In the genomic region with DNA sequence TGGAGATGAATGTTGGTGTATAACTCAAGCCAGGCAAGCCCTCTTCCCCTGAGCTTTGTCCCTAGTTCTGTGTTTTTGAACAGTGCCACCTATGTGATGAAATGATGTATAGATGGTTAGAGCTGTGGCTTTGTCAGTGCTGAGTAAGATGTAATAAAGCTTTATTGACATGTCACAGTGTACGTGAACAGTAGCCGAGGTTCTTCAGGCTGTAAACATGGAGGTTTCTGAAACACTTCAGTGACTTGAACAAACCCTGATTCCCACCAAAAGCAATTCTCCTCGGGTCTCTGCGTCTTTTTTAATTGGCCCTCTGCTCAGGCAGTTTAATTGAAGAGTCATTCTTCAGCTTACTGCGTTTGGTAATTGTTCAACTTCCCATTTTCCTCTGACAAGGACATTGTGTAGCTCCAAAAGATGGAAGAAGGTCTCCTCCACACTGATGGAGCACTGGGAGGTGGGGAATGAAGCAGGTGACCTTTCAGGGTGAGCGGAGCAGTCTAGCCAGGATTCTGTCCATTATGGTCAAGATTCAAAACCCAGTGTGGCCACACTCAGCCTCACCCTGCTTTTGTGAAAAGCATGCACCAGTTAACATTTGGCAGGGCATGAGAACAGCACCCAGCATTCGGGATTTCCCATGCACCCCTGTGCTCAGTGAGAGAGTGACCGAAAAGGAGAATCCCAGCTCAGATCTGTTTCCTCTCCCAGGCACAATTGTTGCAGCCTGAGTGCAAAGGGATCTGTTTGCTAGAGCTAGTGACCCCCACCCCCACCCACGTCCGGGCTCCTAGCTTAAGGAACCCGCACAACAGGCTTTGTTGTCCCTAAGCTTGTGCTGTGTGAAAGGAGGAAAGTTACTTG, we compare ENCODE assay signal across 12 mouse cellular contexts.
DNase-seq lines count a peak whose midpoint lies in the region; ATAC-seq and TF ChIP-seq lines count a peak whose summit lies in the region.
"Had no signal": no experiment of that assay in that cellular context is flagged by ENCODE, and none has a peak within 500 bp of the region (broad histone marks: within the 10 kb centered on the region; RNA-seq: fewer than 3 reads in every experiment).

No protein-coding gene starts in this region.

- ATAC-seq in liver, postnatal 0 days: no peak
- ATAC-seq in liver, embryonic 12.5 days: no peak
- ATAC-seq in forebrain, embryonic 12.5 days (ENCODE audit: low FRiP score): peak; percentile 86
- ATAC-seq in limb, embryonic 13.5 days (ENCODE audit: low FRiP score, low read depth): no peak
- peak; percentile 51; the same call in 1 of the 2 replicates for ATAC-seq in stomach, embryonic 16.5 days (ENCODE audit: insufficient read depth, low FRiP score)
- ATAC-seq: CD4-positive, CD25-positive, alpha-beta regulatory T cell, adult 4 months had no signal

- H3K4me1 ChIP-seq in liver, postnatal 0 days (ENCODE audit: insufficient read depth): peaks cover 6% of the 10 kb centered on the region; the same call in 1 of the 2 replicates
- peaks cover 18% of the 10 kb centered on the region; the same call in 1 of the 2 replicates for H3K4me1 ChIP-seq in liver, embryonic 12.5 days
- H3K4me1 ChIP-seq in forebrain, embryonic 12.5 days: peaks cover 32% of the 10 kb centered on the region
- peaks cover 39% of the 10 kb centered on the region for H3K4me1 ChIP-seq in limb, embryonic 13.5 days
- H3K4me1 ChIP-seq in stomach, embryonic 16.5 days (ENCODE audit: control insufficient read depth, insufficient read depth, low read length): peaks cover 8% of the 10 kb centered on the region; the same call in 1 of the 2 replicates

- 55% methylated on average over 11 of the region's 11 CpGs for WGBS in liver, postnatal 0 days (ENCODE audit: insufficient replicate concordance)
- WGBS in liver, embryonic 12.5 days (ENCODE audit: insufficient replicate concordance): 46% methylated on average over 11 of the region's 11 CpGs
- WGBS in forebrain, embryonic 12.5 days: 9% methylated on average over 11 of the region's 11 CpGs
- WGBS in limb, embryonic 13.5 days: 34% methylated on average over 11 of the region's 11 CpGs
- WGBS in stomach, embryonic 16.5 days: 53% methylated on average over 11 of the region's 11 CpGs

- H3K9ac ChIP-seq in liver, postnatal 0 days (replicated peaks): no peak overlapping the region
- no peak overlapping the region for H3K9ac ChIP-seq in liver, embryonic 12.5 days
- H3K9ac ChIP-seq in forebrain, embryonic 12.5 days: no peak overlapping the region
- H3K9ac ChIP-seq in limb, embryonic 13.5 days: no peak overlapping the region
- H3K9ac ChIP-seq in stomach, embryonic 16.5 days (ENCODE audit: low read length): no peak overlapping the region
- H3K9ac ChIP-seq: lung, embryonic 15.5 days had no signal

- H3K4me3 ChIP-seq in liver, postnatal 0 days (ENCODE audit: low read depth, low read length): no peak overlapping the region
- no peak overlapping the region for H3K4me3 ChIP-seq in liver, embryonic 12.5 days
- no peak overlapping the region for H3K4me3 ChIP-seq in forebrain, embryonic 12.5 days (replicated peaks)
- H3K4me3 ChIP-seq in limb, embryonic 13.5 days: no peak overlapping the region
- H3K4me3 ChIP-seq in stomach, embryonic 16.5 days (replicated peaks; ENCODE audit: low read length): no peak overlapping the region
- H3K4me3 ChIP-seq in layer of hippocampus, adult 2 months: no peak overlapping the region
- H3K4me3 ChIP-seq: lung, embryonic 15.5 days had no signal

- no peaks in the 10 kb centered on the region for H3K36me3 ChIP-seq in liver, postnatal 0 days (replicated peaks; ENCODE audit: insufficient read depth, low read length)
- H3K36me3 ChIP-seq in liver, embryonic 12.5 days: no peaks in the 10 kb centered on the region
- no peaks in the 10 kb centered on the region for H3K36me3 ChIP-seq in forebrain, embryonic 12.5 days (replicated peaks)
- H3K36me3 ChIP-seq in limb, embryonic 13.5 days: no peaks in the 10 kb centered on the region
- no peaks in the 10 kb centered on the region for H3K36me3 ChIP-seq in stomach, embryonic 16.5 days (ENCODE audit: control insufficient read depth, insufficient read depth, low read length)
- H3K36me3 ChIP-seq: lung, embryonic 15.5 days had no signal

- no peaks in the 10 kb centered on the region for H3K9me3 ChIP-seq in liver, postnatal 0 days (ENCODE audit: low read length)
- H3K9me3 ChIP-seq in liver, embryonic 12.5 days (replicated peaks): no peaks in the 10 kb centered on the region
- no peaks in the 10 kb centered on the region for H3K9me3 ChIP-seq in forebrain, embryonic 12.5 days
- H3K9me3 ChIP-seq in limb, embryonic 13.5 days: no peaks in the 10 kb centered on the region
- H3K9me3 ChIP-seq in stomach, embryonic 16.5 days (replicated peaks; ENCODE audit: control insufficient read depth, low read length): no peaks in the 10 kb centered on the region
- H3K9me3 ChIP-seq: lung, embryonic 15.5 days had no signal

- no peak overlapping the region for H3K4me2 ChIP-seq in liver, postnatal 0 days (ENCODE audit: low read depth, low read length)
- H3K4me2 ChIP-seq in liver, embryonic 12.5 days: no peak overlapping the region
- peak overlapping the region; percentile 15; the same call in 1 of the 2 replicates for H3K4me2 ChIP-seq in forebrain, embryonic 12.5 days
- no peak overlapping the region for H3K4me2 ChIP-seq in limb, embryonic 13.5 days (replicated peaks)
- H3K4me2 ChIP-seq in stomach, embryonic 16.5 days (ENCODE audit: low read depth, low read length): no peak overlapping the region
- H3K4me2 ChIP-seq: lung, embryonic 15.5 days had no signal

- no peak overlapping the region for H3K27ac ChIP-seq in liver, postnatal 0 days (ENCODE audit: low read depth)
- no peak overlapping the region for H3K27ac ChIP-seq in liver, embryonic 12.5 days
- H3K27ac ChIP-seq in forebrain, embryonic 12.5 days: 0 out of 2 replicates have a peak overlapping the region, but pooled peaks have one; percentile 46
- peak overlapping the region; percentile 22; the same call in 1 of the 2 replicates for H3K27ac ChIP-seq in limb, embryonic 13.5 days
- no peak overlapping the region for H3K27ac ChIP-seq in stomach, embryonic 16.5 days (ENCODE audit: low read length)
- no peak overlapping the region for H3K27ac ChIP-seq in layer of hippocampus, adult 2 months
- H3K27ac ChIP-seq: lung, embryonic 15.5 days had no signal

- DNase-seq in liver, postnatal 0 days: no peak
- no peak for DNase-seq in layer of hippocampus, adult 2 months (ENCODE audit: low spot score in 2 of 2)
- DNase-seq in gastrocnemius, adult 18-20 months (ENCODE audit: low spot score): no peak
- no peak for DNase-seq in adrenal gland, adult 18-20 months (ENCODE audit: low spot score in 2 of 2)
- DNase-seq: cerebellum, adult 9-11 months; heart, postnatal 10 days had no signal

- 0 out of 2 replicates have a peak, but pooled peaks have one; percentile 8 for TF ChIP-seq CTCF in liver, postnatal 0 days (IDR thresholded peaks at IDR 0.05; ENCODE audit: low read depth)
- TF ChIP-seq CTCF in layer of hippocampus, adult 2 months (conservative IDR thresholded peaks at IDR 0.05): no peak; the same call in 1 of the 2 replicates

- TF ChIP-seq EP300 in liver, postnatal 0 days (IDR thresholded peaks at IDR 0.05; ENCODE audit: low read depth): no peak

- H3K27me3 ChIP-seq in liver, postnatal 0 days (ENCODE audit: insufficient read depth, low read length): no peaks in the 10 kb centered on the region
- H3K27me3 ChIP-seq in liver, embryonic 12.5 days (replicated peaks): no peaks in the 10 kb centered on the region
- no peaks in the 10 kb centered on the region for H3K27me3 ChIP-seq in forebrain, embryonic 12.5 days
- no peaks in the 10 kb centered on the region for H3K27me3 ChIP-seq in limb, embryonic 13.5 days
- no peaks in the 10 kb centered on the region for H3K27me3 ChIP-seq in stomach, embryonic 16.5 days (ENCODE audit: control insufficient read depth, insufficient read depth, low read length)
- H3K27me3 ChIP-seq: lung, embryonic 15.5 days had no signal

Comparison
In these comparisons a context has a peak if more than half of its experiments do, and no peak if none do; other contexts are left out.
1. ATAC-seq: peak in forebrain, embryonic 12.5 days (single experiment) and stomach, embryonic 16.5 days (single experiment); none in liver, postnatal 0 days (single experiment), liver, embryonic 12.5 days (single experiment) and limb, embryonic 13.5 days (single experiment).
2. H3K27ac ChIP-seq: peak in forebrain, embryonic 12.5 days (single experiment) and limb, embryonic 13.5 days (single experiment); none in liver, postnatal 0 days (single experiment), liver, embryonic 12.5 days (single experiment), stomach, embryonic 16.5 days (single experiment) and layer of hippocampus, adult 2 months (single experiment).